Mouse (Mus musculus): ENCODE results near the gene Ang. TPM values are rescaled to one million over a fixed set of nuclear protein-coding genes. Genes with fewer than 3 reads are reported as not detected.
A peak's percentile ranks its signal among the peaks of the same experiment; 100 is the strongest.

Ang gene
- total and polyA plus RNA-seq, 3 experiments: 0.44 to 2.2 (median 1.2) TPM

DNA sequence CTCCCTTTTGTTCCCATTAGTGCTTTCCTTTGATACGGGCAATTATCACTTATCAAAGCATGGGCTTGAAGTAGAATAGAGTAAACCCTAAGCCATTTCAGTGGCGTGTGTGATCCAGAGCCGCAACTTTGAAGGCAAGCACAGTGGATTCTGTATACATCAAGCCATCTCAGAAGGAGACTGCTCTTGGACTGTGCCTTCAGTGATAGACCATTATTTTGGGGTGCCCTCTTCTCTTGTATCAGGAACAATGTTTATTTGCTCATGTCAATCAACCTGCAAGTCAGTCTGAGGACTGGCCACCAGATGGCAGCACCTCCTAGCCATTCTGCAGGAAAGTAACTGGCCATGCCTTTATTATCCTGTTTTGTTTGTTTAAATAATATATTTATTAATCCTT is 12.3 kb downstream of the Ang start:
- Histone ChIP-seq H3K79me2 (replicated peaks; ENCODE audit: control insufficient read depth, extremely low read depth, insufficient read depth, poor library complexity, severe bottlenecking) (no peaks in the 10 kb centered on the region), H3K4me2 (ENCODE audit: insufficient read depth, low read depth, poor library complexity, severe bottlenecking) (no peak overlapping the region), H3K4me1 (ENCODE audit: control insufficient read depth in 1 of 2, insufficient read depth in 2 of 2) (peaks cover 18 to 31% of the 10 kb centered on the region in 2 experiments), H3K9me3 (replicated peaks; ENCODE audit: low read length) (no peaks in the 10 kb centered on the region), H3K9ac (ENCODE audit: insufficient read depth, low read depth) (no peak overlapping the region), H3K36me3 (replicated peaks in 1 of 2; ENCODE audit: control insufficient read depth in 1 of 2, insufficient read depth in 1 of 2, low read length in 1 of 2) (no peaks in the 10 kb centered on the region), H3K27me3 (replicated peaks) (no peaks in the 10 kb centered on the region), H3K27ac (ENCODE audit: insufficient read depth, low read depth) (no peak overlapping the region), H3K4me3 (replicated peaks in 1 of 3; ENCODE audit: low read depth in 2 of 3, low read length in 2 of 3, poor library complexity in 1 of 3) (no peak overlapping the region)
- dilution Hi-C loops (cut with MboI; ENCODE audit: extremely low pct_ligation_motif_present, extremely low pct_unique_long_range_greater_than_20kb, low sequenced_read_pairs): no loop called here
- peak; percentile 66 for DNase-seq (ENCODE audit: extremely low read depth)
- TF ChIP-seq CHD2 (IDR thresholded peaks at IDR 0.05; ENCODE audit: low read length) (no peak), USF2 (conservative IDR thresholded peaks at IDR 0.05; ENCODE audit: low read depth, low read length) (no peak), CHD1 (IDR thresholded peaks at IDR 0.05; ENCODE audit: low read depth, low read length) (no peak), CTCF (conservative IDR thresholded peaks at IDR 0.05 in 1 of 2, IDR thresholded peaks at IDR 0.05 in 1 of 2; ENCODE audit: low read depth in 2 of 2, low read length in 2 of 2) (peak; percentile 63 to 90), SMC3 (IDR thresholded peaks at IDR 0.05; ENCODE audit: low read depth, low read length) (peak; percentile 96), JUN (IDR thresholded peaks at IDR 0.05; ENCODE audit: insufficient read depth, low read depth, low read length) (no peak), RCOR1 (conservative IDR thresholded peaks at IDR 0.05; ENCODE audit: low read depth, low read length) (no peak), POLR2AphosphoS2 (IDR thresholded peaks at IDR 0.05; ENCODE audit: low read depth, low read length) (no peak), ZKSCAN1 (IDR thresholded peaks at IDR 0.05; ENCODE audit: borderline replicate concordance, low read depth, low read length) (no peak), ETS1 (conservative IDR thresholded peaks at IDR 0.05; ENCODE audit: low read depth, low read length) (no peak), GABPA (IDR thresholded peaks at IDR 0.05; ENCODE audit: insufficient replicate concordance, low read depth, low read length) (no peak), NRF1 (IDR thresholded peaks at IDR 0.05; ENCODE audit: low read depth, low read length) (no peak), MEF2A (IDR thresholded peaks at IDR 0.05; ENCODE audit: borderline replicate concordance, low read depth, low read length) (0 out of 2 replicates have a peak, but pooled peaks have one; percentile 46), ZC3H11A (IDR thresholded peaks at IDR 0.05; ENCODE audit: low read depth, low read length) (peak; percentile 93), POLR2A (IDR thresholded peaks at IDR 0.05; ENCODE audit: low read depth, low read length) (no peak), USF1 (IDR thresholded peaks at IDR 0.05; ENCODE audit: low read depth, low read length) (no peak), HCFC1 (IDR thresholded peaks at IDR 0.05; ENCODE audit: low read depth, low read length) (no peak), JUND (conservative IDR thresholded peaks at IDR 0.05; ENCODE audit: low read depth, low read length) (no peak), RAD21 (IDR thresholded peaks at IDR 0.05; ENCODE audit: low read depth, low read length) (peak; percentile 96), IRF4 (IDR thresholded peaks at IDR 0.05; ENCODE audit: low read depth, low read length) (no peak), E2F4 (IDR thresholded peaks at IDR 0.05; ENCODE audit: insufficient replicate concordance, low read depth, low read length) (no peak), ZMIZ1 (IDR thresholded peaks at IDR 0.05; ENCODE audit: low read depth, low read length) (no peak), MYC (IDR thresholded peaks at IDR 0.05; ENCODE audit: low read depth, low read length) (no peak), ELF1 (IDR thresholded peaks at IDR 0.05; ENCODE audit: low read depth, low read length) (no peak), UBTF (IDR thresholded peaks at IDR 0.05; ENCODE audit: low read depth, low read length) (no peak), ZNF384 (IDR thresholded peaks at IDR 0.05; ENCODE audit: low read depth, low read length) (no peak), NELFE (IDR thresholded peaks at IDR 0.05; ENCODE audit: low read depth, low read length) (no peak)
- in situ Hi-C loops (cut with MboI; ENCODE audit: low pct_ligation_motif_present, low pct_unique_long_range_greater_than_20kb, low sequenced_read_pairs): loop anchor here (5.0 to 25.0 kb wide), 2 partner anchors 164 to 359 kb away; partner anchors contain the start of gene Vmn2r89

All from CH12.LX (cell line).